Mouse (Mus musculus) testis, postnatal 10 days (tissue): ENCODE data around the gene S1pr5.
"Not testable (repeated sequence)": the region's sequence is repeated elsewhere in the genome, so short reads cannot be mapped to it uniquely, and the experiment has no call there.

Experiments
- DNase-seq: peaks from one replicate; pipeline ENCODE4 v3.0.0; 2021; ENCODE audit warnings: low spot score

S1pr5 gene

DNA sequence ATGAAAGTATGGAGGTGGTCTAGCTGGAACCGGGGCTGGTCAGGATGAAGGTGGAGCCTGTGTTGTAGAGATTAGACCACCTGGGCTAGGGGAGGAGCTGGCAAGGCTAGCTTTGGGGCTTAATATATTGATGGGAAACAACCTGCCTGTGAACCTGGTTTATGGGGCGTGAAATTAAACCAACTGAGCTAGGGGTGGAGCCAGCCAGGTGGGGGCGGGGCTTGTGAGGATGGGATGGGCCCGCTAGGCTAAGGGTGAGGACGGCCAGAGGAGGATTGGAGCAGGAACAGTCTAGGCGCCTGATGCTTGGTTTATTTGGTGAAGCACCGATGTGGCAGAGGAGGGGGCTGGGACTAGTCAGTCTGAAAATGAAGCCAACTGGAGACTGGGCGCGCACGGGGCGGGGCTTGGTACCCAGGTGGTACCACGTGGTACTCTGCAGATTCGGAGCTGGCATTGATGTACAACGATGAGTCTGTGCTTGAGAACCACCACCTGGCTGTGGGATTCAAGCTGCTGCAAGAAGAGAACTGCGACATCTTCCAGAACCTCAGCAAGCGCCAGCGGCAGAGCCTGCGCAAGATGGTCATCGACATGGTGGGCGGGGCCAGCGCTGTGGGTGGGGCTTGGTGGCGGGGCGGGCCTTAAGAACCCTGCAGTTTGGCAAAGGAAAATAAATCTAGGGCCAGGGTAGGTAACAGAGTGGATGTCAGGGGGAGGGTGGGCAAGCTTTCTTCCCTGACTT lies 43.5 kb downstream of the S1pr5 start:
- peak; percentile 74 for DNase-seq

DNA sequence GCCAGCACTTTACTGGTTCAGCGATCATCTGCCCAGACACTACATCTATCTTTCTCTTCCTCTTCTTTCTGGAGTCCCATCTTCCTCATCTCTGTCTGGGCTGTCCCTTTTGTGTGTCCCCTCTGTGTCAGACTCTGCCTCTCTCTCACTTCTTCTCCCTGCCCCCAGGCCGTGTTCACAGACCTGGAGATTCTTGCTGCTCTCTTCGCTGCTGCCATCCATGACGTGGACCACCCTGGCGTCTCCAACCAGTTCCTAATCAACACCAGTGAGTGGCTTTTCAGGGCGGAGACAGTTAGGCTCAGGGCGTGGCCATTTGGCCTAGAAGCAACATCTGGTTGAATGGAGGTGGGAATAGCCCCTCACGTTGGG lies 44.1 kb downstream of the S1pr5 start:
- DNase-seq = no peak

DNA sequence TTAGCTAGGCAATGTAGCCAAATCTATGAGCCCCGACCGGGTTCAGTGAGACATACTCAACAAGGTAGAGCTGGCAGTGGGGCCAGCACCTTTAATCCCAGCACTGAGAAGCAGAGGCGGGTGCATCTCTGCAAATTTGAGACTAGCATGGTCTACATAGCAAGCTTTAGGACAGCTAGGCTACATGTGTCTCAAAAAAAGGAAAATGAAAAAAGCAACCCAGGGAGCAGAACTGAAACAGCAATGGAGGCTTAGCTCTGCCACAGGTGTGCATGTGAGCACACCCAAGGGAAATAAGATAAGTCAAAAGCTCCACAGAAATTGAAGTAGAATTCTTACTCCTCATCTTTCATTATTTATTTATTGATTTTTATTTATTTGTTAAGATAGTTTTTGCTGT lies 49.3 kb downstream of the S1pr5 start:
- no peak for DNase-seq

DNA sequence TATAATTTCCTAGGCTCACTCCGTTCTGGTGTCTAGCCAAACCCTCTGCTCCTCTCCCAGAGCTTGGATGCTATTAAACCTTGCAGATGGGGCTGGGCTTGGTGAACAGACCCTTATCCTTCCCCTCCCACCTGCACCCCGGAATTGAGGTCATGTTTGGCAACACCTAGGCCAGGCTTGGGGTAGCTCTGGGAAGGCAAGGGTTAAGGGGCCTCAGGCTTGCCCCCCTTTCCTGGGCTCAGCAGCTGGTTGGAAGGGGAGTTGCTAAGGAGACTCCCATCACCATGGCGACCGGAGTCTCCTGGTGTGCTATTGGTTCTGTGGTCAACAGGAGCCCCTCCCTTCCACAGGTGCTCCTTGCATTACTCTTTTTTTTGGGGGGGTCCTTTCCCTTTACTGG lies 50.3 kb downstream of the S1pr5 start:
- no peak for DNase-seq

DNA sequence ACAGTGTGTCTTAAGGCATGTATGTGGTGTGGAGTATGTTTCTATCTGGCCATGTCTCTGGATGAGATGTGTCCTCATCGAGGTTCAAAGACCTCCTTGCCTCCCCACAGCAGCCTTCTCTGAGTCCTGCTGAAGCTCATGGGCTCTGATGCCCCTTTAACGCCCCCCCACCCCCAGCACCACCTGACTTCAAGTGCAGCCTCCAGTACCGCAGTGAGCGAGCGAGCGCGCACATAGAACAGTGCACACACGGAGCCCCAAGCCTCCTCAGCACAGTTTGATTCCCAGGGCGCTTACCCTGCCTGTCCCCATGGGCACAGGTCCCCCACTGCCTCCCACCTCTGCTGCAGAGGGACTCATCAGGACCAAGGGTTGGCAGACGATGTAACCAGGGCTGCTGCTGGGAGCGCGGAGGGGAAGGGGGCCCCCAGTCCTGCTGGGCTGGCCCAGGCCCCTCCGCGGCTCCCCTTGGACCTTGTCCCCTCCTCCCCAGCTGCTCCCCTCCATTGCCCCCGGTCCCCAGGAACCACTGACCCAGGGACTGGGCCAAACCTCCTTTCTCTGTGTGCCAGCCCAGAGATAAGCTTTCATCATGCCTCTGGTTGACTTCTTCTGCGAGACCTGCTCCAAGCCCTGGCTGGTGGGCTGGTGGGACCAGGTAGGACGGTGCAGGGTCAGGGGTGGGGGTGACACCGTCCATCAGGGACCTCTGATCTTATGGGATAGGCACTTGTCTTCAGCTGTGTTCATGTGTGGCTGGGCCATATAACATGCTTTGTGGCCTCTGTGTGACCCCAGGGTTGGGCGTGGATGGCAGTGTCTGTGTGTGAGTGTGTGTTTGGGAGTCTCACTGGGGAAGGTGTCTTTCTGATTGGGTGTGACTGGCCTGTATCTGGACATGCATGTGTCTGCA lies 51.5 kb downstream of the S1pr5 start:
- DNase-seq = no peak

DNA sequence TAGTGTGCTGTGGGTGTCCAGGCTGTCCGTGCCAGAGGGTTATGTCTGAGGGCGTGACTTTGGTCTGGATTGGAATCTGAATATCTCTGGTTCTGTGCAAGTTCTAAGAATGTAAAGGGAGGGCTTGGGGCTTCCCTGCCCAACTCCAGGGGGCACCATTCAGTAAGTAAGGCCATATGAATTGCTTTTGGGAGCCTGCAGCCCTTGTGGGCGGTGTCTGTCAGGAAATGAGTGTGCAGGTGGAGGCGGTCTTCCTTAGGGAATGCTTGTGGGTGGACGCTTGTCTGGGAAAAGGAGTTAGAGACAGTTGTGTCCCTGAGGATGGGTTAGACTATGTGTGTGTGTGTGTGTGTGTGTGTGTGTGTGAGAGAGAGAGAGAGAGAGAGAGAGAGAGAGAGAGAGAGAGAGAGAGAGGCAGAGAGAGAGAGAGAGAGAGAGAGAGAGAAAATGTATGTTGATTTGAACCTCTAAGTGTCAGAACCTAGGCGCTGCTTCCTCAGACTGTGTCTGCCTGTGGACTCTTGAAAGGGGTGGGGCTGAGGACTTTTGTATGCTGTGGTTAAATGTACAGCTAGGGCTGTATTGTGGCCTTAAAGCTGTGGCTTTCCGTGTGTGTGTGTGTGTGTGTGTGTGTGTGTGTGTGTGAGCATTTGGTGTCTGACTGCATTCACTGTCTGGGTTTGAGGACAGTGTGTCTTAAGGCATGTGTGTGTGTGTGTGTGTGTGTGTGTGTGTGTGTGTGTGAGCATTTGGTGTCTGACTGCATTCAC lies 52.3 kb downstream of the S1pr5 start:
- DNase-seq = not testable (repeated sequence)

DNA sequence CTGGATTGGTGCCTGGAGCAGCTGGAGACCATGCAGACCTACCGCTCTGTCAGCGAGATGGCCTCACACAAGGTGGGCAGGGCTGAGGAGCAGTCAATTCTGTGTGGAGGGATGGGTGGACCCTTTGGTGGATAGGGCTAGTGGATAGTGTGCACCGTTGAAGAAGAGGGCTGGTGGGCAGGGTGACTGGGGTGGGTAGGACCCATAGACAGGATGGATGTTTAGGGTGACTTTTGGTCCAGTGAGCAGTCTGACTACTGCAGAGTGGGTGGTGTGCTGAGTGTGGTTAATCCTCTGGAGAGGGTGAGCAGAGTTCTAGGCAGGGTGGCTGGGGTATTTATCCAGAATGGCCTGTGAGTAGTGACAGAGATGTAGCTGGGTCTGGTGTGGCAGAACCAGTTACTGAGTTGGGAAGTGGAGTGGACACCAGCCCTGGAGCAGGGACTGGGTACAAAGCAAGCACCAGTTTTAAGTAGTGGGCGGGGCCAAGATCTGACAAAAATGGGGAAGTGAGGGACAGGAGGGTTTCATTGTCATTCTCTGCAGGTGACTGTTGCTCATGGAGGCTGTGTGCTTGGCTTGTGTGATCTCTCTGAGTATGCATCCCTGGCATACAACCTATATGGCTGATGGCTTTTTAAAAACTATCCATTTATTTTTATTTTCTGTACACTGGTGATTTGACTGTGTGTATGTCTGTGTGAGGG lies 53.3 kb downstream of the S1pr5 start:
- DNase-seq = no peak

DNA sequence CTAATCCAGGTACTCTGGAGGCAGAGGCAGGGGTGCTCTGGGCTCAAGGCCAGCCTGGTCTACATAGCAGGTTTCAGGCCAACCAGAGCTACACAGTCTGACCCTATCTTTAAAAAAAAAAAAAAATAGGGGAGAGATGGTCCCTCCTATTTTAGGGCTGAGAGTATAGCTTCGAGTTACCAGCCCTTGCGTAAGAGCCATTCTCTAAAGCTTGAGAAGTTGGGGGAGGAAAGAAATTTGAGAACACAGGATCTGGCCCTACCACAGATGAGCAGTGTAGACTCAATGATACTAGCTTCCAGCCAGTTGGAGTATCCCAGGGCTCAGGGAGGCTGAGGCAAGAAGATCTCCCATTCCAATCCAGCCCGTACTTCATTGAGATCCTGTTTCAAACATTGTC lies 54.5 kb downstream of the S1pr5 start:
- no peak for DNase-seq
